ENCODE assay signal across 16 mouse cellular contexts in the genomic region with DNA sequence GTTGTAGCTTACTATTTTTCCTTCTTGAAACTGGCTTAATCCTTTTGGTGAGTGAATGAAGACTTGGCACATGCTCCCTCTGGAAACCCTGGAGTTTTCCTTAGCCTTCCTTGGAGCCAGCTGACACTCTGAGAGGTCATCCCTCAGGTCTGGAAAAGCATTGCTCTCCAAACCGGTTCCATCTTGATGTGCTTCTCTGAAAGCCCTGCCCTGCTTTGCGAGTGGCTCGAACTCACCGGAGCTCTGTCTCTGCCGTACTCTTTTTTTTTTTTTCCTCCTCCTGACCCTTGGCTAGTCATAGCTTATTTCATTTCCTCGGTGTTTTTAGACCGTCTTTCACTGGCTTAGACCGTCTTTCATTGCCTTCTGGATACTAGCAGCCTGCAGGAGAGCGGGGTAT. TPM values are rescaled to one million over a fixed set of nuclear protein-coding genes. Genes with fewer than 3 reads are reported as not detected.
A peak's percentile ranks its signal among the peaks of the same experiment; 100 is the strongest.
DNase-seq lines count a peak whose midpoint lies in the region; ATAC-seq and TF ChIP-seq lines count a peak whose summit lies in the region.
"Had no signal": no experiment of that assay in that cellular context is flagged by ENCODE, and none has a peak within 500 bp of the region (broad histone marks: within the 10 kb centered on the region; RNA-seq: fewer than 3 reads in every experiment).

No protein-coding gene starts in this region.

- no peak for TF ChIP-seq CTCF in gastrocnemius, adult 2 months (IDR thresholded peaks at IDR 0.05)

- H3K36me3 ChIP-seq in neural tube, embryonic 12.5 days, result no peaks in the 10 kb centered on the region
- H3K36me3 ChIP-seq in midbrain, embryonic 10.5 days, result no peaks in the 10 kb centered on the region

- no peak overlapping the region for H3K9ac ChIP-seq in neural tube, embryonic 12.5 days
- H3K9ac ChIP-seq: liver, postnatal 0 days had no signal

- no peak for ATAC-seq in neural tube, embryonic 12.5 days (ENCODE audit: low FRiP score, low read depth)
- ATAC-seq: liver, postnatal 0 days had no signal

- WGBS in neural tube, embryonic 12.5 days, result 34% methylated on average over 9 of the region's 9 CpGs
- WGBS in midbrain, embryonic 10.5 days, result 64% methylated on average over 9 of the region's 9 CpGs

- peak overlapping the region; percentile 59 for H3K4me3 ChIP-seq in gastrocnemius, adult 2 months
- no peak overlapping the region for H3K4me3 ChIP-seq in neural tube, embryonic 12.5 days
- H3K4me3 ChIP-seq in midbrain, embryonic 10.5 days, result peak overlapping the region; percentile 7; the same call in 1 of the 2 replicates

- peaks cover 10% of the 10 kb centered on the region for H3K4me1 ChIP-seq in neural tube, embryonic 12.5 days
- peaks cover 28% of the 10 kb centered on the region for H3K4me1 ChIP-seq in midbrain, embryonic 10.5 days

- intact Hi-C loops in gastrocnemius, adult 2 months (cut with DNase I), result no loop called here

- DNase-seq in gastrocnemius, adult 2 months, result peak; percentile 34
- no peak for DNase-seq in gastrocnemius, adult 8-10 months (ENCODE audit: low spot score in 2 of 2)
- DNase-seq in neural tube, embryonic 10.5 days (ENCODE audit: extremely low spot score, low spot score), result no peak
- no peak for DNase-seq in midbrain, embryonic 10.5 days (ENCODE audit: low spot score)
- DNase-seq in retina, postnatal 1 day, result peak; percentile 61
- DNase-seq in yolk sac, embryonic 10.5 days (ENCODE audit: low spot score), result no peak
- no peak for DNase-seq in urinary bladder, postnatal 25 days (ENCODE audit: low spot score)
- DNase-seq: cerebellum, adult 9-10 months; left cerebral cortex, postnatal 4 days; liver, postnatal 0 days had no signal

- H3K27me3 ChIP-seq in neural tube, embryonic 12.5 days (replicated peaks), result no peaks in the 10 kb centered on the region
- H3K27me3 ChIP-seq in midbrain, embryonic 10.5 days (ENCODE audit: low read depth, poor library complexity, severe bottlenecking), result peaks cover 10% of the 10 kb centered on the region; the same call in 1 of the 2 replicates

- peak overlapping the region; percentile 44 for H3K4me2 ChIP-seq in neural tube, embryonic 12.5 days (replicated peaks)

- H3K9me3 ChIP-seq in neural tube, embryonic 12.5 days, result no peaks in the 10 kb centered on the region
- H3K9me3 ChIP-seq in midbrain, embryonic 10.5 days (replicated peaks), result no peaks in the 10 kb centered on the region

- peak overlapping the region; percentile 65 for H3K27ac ChIP-seq in gastrocnemius, adult 2 months
- no peak overlapping the region for H3K27ac ChIP-seq in neural tube, embryonic 12.5 days
- no peak overlapping the region for H3K27ac ChIP-seq in midbrain, embryonic 10.5 days (replicated peaks)

RNA-seq across cellular contexts. Expression of a gene that starts 49.5 kb away (rescaled TPM):
- total RNA-seq in gastrocnemius, adult 2 months (2021), result 1 to 10 TPM; 5.0 to 5.2 TPM
- 1 to 10 TPM; 5.0 to 5.9 (median 5.1) TPM for total RNA-seq in gastrocnemius, adult 8-10 months (2022)
- 43.3 and 45.1 TPM in 2 replicates for polyA plus RNA-seq in neural tube, embryonic 12.5 days (2016; fragmentation: Nextera tagmentation; extraction: Ambion mirVana)
- polyA plus RNA-seq in midbrain, embryonic 10.5 days (2016; fragmentation: Nextera tagmentation; extraction: Ambion mirVana), result 38.5 and 44.3 TPM in 2 replicates

RNA-seq across cellular contexts. Expression of a gene that starts 58.7 kb away (rescaled TPM):
- total RNA-seq in gastrocnemius, adult 2 months (2021), result not detected
- total RNA-seq in gastrocnemius, adult 8-10 months (2022), result not detected
- not detected in 2 replicates for polyA plus RNA-seq in neural tube, embryonic 12.5 days (2016; fragmentation: Nextera tagmentation; extraction: Ambion mirVana)
- not detected in 2 replicates for polyA plus RNA-seq in midbrain, embryonic 10.5 days (2016; fragmentation: Nextera tagmentation; extraction: Ambion mirVana)
- total RNA-seq: heart, adult 8-10 months; hematopoietic stem cell, adult 5-6 weeks; layer of hippocampus, adult 8-10 months; left cerebral cortex, postnatal 4 days had no signal
- polyA plus RNA-seq: C2C12; embryonic facial prominence, embryonic 14.5 days; liver, postnatal 0 days had no signal

Comparison
In these comparisons a context has a peak if more than half of its experiments do, and no peak if none do; other contexts are left out.
1. DNase-seq: peak in gastrocnemius, adult 2 months (single experiment) and retina, postnatal 1 day (single experiment); none in gastrocnemius, adult 8-10 months (0 of 2), neural tube, embryonic 10.5 days (single experiment), midbrain, embryonic 10.5 days (single experiment), yolk sac, embryonic 10.5 days (single experiment) and urinary bladder, postnatal 25 days (single experiment).